Mouse (Mus musculus) lung, postnatal 0 days (tissue): ENCODE results near the gene Rab6a.
"Not testable (repeated sequence)": the region's sequence is repeated elsewhere in the genome, so short reads cannot be mapped to it uniquely, and the experiment has no call there.

Source experiments
- CTCF ChIP-seq: IDR thresholded peaks from 2 replicates; pipeline ENCODE4 v1.5.1; 2016; ENCODE audit warnings: antibody characterized with exemption, mild to moderate bottlenecking
- EP300 ChIP-seq: IDR thresholded peaks from 2 replicates; pipeline ENCODE4 v1.6.1; 2016; ENCODE audit warnings: antibody characterized with exemption, mild to moderate bottlenecking, control low read depth

DNA sequence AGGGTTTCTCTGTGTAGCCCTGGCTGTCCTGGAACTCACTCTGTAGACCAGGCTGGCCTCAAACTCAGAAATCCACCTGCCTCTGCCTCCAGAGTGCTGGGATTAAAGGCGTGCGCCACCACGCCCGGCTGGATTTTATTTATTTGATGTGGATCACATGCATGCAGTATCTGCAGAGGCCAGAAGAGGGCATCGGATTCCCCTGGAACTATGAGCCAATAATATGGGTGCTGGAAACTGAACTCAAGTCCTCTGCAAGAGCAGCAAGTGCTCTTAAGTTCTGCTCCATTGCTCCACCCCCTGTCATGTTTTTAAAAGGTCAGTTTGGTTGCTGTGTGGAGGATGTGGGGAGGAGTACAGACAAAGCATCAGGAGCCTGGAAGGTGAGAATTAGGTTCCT is 40.0 kb upstream of the Rab6a start:
- TF ChIP-seq EP300, result not testable (repeated sequence)
- TF ChIP-seq CTCF, result peak; percentile 34
